Mouse (Mus musculus): Measurements from ENCODE around the gene Ly6g5c.

GRCm38 (mm10) chr17:35127017-35127416, 18.9 kb downstream of the Ly6g5c start:
- TF ChIP-seq CTCF (IDR thresholded peaks at IDR 0.05; ENCODE audit: low read depth) (no peak), EP300 (IDR thresholded peaks at IDR 0.05; ENCODE audit: low read depth) (no peak)
